Mouse (Mus musculus): ENCODE measurements around the gene Msh6.
"Not testable (repeated sequence)": the region's sequence is repeated elsewhere in the genome, so short reads cannot be mapped to it uniquely, and the experiment has no call there.

Gene Msh6

DNA sequence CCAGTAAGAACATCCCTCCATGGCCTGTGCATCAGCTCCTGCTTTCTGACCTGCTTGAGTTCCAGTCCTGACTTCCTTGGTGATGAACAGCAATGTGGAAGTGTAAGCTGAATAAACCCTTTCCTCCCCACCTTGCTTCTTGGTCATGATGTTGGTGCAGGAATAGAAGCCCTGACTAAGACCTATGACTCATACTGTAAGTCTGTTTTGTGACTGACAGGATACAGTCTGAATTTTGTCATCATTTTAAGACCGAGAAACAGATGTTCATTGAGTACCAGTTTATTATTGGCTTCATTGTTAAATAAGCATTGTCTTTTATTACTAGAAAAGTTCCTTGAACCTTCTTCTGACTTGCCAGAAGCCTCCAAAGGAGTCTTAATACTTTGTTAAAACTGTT is 4.8 kb downstream of the Msh6 start:
- not testable (repeated sequence) for DNase-seq (ENCODE audit: extremely low read depth, low read depth, low spot score)

DNA sequence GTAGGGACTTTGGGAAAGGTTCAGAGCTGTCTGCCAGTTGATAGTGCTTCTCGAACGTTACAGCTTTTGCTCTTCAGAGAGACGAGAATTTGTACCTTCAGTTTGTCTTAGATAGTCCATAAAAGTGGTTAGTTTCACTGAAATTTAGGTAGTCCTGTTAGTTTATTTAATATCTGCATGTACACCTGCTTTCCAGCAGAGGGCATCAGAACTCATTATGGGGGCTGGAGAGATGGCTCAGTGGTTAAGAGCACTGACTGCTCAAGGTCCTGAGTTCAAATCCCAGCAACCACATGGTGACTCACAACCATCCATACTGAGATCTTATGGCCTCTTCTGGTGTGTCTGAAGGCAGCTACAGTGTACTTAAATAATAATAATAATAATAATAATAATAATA is 7.2 kb downstream of the Msh6 start:
- no peak for DNase-seq (ENCODE audit: extremely low read depth, low read depth, low spot score)

DNA sequence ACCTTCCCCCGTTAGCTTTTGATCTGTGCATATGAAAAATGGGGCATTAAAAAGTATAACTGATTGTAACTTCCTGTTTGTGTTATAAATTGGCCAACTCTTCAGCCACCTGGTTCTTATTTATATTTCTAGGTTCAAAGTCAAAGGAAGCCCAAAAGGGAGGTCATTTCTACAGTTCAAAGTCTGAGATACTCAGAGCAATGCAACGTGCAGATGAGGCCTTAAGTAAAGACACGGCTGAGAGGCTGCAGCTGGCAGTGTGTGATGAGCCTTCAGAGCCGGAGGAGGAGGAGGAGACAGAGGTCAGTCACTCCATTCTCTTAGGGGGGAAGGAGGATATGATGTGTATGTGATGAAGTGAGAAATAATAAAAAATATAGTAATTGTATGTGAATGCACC is 8.5 kb downstream of the Msh6 start:
- no peak for DNase-seq (ENCODE audit: extremely low read depth, low read depth, low spot score)

DNA sequence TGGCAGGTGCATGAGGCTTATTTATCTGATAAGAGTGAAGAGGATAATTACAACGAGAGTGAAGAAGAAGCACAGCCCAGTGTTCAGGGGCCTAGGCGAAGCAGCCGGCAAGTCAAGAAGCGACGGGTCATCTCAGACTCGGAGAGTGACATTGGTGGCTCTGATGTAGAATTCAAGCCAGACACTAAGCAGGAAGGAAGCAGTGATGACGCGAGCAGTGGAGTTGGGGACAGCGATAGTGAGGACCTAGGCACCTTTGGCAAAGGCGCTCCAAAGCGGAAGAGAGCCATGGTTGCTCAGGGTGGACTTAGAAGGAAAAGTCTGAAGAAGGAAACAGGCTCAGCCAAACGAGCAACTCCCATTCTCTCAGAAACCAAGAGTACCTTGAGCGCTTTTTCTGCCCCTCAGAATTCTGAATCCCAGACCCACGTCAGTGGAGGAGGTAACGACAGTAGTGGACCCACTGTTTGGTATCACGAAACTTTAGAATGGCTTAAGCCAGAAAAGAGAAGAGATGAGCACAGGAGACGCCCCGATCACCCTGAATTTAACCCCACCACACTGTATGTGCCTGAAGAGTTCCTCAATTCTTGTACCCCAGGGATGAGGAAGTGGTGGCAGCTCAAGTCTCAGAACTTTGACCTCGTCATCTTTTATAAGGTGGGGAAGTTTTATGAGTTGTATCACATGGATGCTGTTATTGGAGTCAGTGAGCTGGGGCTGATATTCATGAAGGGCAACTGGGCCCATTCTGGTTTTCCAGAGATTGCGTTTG is 9.8 kb downstream of the Msh6 start:
- DNase-seq (ENCODE audit: extremely low read depth, low read depth, low spot score), result no peak

DNA sequence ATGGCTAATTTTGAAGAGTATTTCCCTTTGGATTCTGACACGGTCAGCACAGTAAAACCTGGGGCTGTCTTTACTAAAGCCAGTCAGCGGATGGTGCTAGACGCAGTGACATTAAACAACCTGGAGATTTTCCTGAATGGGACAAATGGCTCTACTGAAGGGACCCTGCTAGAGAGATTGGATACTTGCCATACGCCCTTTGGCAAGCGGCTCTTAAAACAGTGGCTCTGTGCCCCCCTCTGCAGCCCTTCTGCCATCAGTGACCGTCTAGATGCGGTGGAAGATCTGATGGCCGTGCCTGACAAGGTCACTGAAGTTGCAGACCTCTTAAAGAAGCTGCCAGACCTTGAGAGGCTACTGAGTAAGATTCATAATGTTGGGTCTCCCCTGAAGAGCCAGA is 11.1 kb downstream of the Msh6 start:
- no peak for DNase-seq (ENCODE audit: extremely low read depth, low read depth, low spot score)

DNA sequence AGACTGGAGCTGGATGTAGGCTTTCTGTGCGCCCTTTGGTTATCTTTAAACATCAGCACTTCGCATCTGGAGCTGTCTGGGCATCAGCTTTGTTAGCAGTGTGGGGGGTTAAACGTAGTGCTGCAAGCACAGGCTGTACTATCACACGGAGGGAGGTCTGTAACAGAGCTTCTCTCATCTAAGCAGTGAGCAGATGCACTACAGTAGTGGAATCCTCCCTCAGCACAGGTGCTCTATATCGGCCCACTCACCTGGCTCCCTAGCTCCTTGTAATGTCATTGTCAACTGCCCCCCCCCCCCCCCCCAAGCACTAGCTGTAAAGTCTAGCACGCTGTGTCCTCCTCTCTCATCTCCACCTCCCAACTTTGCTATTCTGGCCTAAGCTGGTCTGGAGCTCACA is 12.6 kb downstream of the Msh6 start:
- no peak for DNase-seq (ENCODE audit: extremely low read depth, low read depth, low spot score)

DNA sequence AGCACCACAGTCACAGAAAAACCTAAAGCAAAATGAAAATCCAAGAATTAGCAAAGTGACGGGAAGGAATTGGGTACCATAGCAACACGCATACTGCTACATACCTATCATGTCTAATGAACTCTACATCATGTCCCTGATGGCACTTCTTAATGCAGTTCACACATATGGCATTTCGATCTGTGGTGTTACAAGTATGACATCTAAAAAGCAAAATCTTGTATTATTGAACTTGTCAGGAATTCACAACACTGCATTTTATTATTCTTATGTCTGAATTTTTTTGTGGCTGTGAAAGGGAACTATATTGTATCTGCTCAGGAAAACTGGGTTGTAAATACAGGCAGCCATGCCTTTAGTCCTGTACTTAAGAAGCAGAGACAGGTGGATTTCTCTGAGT is 17.3 kb downstream of the Msh6 start:
- DNase-seq (ENCODE audit: extremely low read depth, low read depth, low spot score), result no peak

DNA sequence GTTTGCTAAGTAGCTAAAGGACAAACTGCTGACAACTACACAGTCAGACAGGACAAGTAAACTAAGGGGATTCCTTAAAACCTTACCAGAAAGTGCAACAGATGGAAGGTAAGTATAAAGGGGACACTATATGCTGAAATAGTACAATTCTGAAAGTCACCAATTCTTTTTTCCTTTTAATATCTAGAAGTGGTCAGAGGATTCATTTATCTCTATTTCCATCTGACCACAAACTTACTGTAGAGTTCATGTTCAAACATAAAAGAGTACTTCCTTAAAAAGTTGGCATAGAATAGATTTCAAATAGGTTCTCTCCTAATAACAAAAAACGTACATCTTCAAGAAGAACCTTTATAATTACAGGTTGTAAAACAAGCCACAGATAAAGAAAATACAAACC is 18.5 kb downstream of the Msh6 start:
- DNase-seq (ENCODE audit: extremely low read depth, low read depth, low spot score), result no peak

DNA sequence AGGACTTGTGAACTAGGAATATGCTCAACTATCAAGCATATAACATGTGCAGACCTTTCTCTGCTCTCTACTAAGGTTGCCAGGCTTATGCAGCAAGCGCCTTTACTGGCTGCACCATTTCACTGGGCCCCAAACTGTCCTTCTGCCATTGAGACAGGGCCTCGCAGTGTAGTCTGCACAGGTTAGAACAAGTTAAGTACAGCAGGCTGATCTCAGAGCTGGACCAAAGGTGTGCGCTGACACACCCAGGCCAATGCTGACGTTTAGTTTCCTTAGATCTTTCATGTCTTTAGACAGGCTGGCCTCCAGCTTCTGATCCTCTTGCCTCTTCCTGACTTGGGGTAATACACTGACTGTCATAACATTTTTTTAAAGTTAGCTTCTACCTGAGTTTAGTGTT is 22.9 kb downstream of the Msh6 start:
- DNase-seq (ENCODE audit: extremely low read depth, low read depth, low spot score), result no peak

DNA sequence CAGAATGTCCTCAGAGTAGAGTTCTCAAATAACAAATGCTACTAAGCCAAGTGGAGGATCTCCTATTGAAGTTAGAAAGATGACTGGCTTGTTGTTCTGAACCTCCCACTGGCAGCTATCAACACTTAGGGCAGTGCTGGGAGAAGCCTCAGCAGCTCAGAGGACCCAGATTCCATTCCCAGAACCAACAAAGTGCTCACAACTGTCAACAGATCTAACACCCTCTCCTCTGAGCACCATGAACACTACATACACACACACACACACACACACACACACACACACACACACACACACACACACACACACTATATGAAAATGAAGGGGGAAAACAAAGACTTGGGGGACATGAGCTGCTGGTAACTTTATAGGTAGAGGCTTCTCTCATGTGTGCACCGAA is 30.0 kb downstream of the Msh6 start:
- DNase-seq (ENCODE audit: extremely low read depth, low read depth, low spot score), result no peak

DNA sequence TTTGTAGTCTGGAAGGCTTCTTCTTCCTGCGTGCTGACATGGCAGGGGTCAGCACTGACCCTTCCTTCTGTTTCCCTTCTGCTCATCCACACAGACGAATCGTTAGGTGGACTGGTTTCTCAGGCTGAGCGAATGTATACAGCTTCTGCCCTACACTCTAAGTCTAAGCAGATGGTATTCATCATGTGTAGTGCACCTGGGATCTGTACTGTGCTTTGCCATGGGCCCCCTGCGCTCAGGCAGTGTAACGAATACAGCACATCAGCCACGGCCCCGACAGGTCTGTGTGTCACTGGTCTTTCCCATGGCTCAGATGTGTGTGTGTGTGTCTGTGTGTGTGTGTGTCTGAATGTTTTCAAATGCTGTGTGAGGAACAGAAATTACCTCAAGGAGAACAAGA is 32.1 kb downstream of the Msh6 start:
- no peak for DNase-seq (ENCODE audit: extremely low read depth, low read depth, low spot score)

DNA sequence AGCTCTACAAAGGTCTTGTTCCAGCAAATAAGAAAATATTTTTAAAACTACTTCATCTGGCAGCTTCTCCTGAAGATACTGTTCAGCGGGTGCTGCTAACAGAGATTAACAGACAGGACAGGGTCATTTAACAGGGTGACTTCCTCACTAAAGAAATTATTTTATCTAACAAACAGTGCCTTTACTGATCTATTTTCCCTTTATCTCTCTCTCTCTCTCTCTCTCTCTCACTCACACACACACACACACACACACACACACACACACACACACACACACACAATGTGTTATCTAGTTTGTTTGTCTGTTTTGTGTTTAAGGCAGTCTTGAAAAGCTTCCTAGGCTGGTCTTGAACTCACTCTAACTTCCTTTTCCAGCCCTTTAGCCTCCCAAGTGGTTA is 39.6 kb downstream of the Msh6 start:
- no peak for DNase-seq (ENCODE audit: extremely low read depth, low read depth, low spot score)

DNA sequence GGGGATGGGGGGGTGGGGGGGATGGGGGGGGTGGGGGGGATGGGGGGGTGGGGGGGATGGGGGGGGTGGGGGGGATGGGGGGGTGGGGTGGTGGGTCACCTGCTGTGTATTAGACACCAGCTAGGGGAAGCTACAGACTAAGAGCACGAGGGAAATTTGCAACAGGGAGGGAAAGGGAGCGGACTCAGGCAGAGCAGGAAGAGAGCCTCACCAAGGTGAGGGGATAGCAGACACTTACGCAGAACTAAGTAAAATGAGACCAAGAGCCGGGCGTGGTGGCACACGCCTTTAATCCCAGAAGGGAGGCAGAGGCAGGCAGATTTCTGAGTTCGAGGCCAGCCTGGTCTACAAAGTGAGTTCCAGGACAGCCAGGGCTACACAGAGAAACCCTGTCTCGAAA is 41.2 kb downstream of the Msh6 start:
- DNase-seq (ENCODE audit: extremely low read depth, low read depth, low spot score), result not testable (repeated sequence)

DNA sequence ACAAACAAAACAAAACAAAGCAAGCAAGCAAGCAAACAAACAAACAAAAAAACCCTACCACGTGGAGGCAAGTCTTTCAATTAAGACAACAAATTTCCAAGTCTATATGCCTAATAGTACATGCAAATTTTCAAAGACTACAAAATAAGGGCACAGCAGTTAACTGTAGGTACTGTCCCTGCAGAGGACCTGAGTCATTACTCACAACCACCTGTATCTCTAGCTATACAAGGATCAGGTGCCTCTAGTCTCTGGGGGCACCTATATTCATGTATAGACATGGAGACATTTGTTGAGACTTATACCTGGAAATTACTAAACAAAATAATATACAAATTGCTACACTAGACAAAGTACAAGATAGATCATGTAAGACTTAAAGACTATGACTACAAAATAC is 49.1 kb downstream of the Msh6 start:
- DNase-seq (ENCODE audit: extremely low read depth, low read depth, low spot score), result no peak

DNA sequence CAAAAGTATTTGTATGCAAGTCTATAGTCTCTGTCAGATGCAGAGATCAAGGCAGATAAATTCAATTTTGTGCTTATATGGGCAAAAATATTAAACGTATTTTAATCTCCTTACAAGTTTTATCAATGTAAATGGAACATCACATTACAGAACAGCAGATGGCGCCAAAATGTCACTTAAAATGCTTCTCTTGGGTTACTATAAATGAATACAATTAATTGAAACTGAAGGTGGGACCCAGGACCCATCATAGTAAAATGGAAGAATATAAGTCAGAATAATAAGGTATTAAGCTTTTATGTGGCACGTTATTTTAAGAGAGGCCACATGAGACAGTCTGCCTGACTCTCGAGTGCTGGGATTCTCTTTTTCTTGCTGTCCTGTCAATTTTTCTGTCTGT is 50.4 kb downstream of the Msh6 start:
- no peak for DNase-seq (ENCODE audit: extremely low read depth, low read depth, low spot score)

DNA sequence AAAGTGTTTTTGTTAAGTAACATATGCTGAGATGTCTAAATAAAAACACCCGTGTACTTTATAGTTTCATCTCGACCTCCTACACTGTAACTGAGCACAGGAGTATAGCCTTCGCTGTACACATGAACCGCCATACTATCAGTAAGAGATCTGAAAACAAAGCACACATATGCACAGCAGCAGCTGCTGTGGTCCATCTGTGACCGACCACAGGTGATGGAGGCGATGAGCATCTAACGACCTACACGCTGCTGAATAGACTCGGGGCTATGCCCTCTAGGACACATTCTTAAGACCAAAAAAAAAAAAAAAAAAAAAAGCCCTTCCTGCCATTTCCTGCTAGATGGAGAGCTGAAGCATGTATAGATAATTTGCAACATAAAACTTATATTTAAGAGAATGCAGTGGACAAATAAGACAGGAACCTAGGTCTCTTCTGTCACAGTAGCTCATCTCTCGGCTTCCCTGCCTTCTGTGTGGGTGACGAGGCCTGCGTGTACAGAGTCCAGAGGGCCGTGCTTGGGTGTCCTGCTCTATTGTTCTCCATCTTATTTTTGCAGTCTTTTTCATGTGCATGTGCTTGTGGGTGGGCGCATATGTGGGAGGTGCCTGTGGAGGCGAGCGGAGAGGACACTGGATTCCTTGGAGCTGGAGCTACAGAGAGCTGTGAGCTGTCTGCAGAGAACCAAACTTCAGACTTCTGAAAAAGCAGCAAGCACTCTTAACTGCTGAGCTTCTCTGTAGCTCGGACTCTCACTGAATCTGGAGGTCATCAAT is 54.5 kb downstream of the Msh6 start:
- DNase-seq (ENCODE audit: extremely low read depth, low read depth, low spot score), result no peak

DNA sequence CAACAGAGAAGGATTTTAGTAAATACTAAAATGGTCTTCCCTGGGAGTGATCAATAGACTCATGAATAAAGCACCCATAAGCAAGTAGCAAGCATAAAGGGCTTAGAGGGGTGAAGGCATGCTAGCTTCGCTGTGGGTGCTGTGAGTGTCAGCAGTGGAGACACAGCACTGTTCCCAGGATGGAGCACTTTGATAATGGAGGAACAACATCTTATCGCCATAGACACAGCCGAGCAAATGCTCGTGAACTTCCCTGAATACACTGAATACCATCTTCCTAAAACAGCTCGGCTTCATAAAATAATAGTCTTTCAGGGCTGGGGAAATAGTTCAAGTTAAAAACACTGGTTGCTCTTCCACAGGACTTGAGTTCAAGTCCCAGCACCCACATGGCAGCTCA is 56.9 kb downstream of the Msh6 start:
- no peak for DNase-seq (ENCODE audit: extremely low read depth, low read depth, low spot score)

DNA sequence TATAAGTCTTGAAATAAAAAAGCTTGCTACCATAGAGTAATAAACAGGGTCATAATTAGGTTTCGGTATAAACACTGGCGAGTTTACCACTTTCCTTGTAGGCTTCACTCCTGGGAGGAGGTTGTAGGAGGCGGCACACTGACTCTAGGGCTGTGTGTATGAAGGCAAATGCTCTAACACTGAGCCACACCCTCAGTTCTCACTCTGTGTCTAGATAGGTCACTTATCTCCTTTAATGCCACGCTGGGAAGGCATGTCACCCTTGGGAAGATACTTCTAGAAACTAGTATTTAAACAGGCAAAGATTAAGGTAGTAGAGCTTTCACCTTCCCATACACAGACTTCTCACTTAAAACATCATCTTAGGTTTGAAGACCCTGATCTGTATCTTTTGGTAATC is 59.6 kb downstream of the Msh6 start:
- DNase-seq (ENCODE audit: extremely low read depth, low read depth, low spot score), result no peak
